Comparison of ENCODE assay signal across 34 mouse cellular contexts in the genomic region with DNA sequence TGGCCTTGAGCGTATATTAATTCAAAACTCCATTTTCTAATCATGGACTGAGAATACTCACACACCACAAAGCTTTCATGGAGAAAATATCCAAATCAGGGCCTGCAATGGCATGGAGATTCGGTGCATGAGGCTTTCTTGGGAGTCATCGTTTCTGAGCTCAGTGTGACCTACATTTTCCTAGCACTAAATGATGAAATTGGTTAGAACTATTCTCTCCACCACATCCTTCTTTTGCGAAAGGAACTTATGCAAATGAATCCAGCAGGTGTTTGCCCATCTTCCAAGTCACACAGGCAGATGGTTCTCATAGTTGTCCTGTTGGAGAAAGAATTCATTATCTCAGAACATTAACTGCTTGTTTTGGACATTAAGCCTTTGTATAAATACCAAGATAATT. TPM values are rescaled to one million over a fixed set of nuclear protein-coding genes. Genes with fewer than 3 reads are reported as not detected.
"Had no signal": no experiment of that assay in that cellular context is flagged by ENCODE, and none has a peak within 500 bp of the region (broad histone marks: within the 10 kb centered on the region; RNA-seq: fewer than 3 reads in every experiment).

No protein-coding gene starts in this region.

- H3K27me3 ChIP-seq: heart, embryonic 12.5 days; hindbrain, embryonic 13.5 days; hindbrain, embryonic 15.5 days; kidney, embryonic 15.5 days; limb, embryonic 13.5 days; limb, embryonic 15.5 days; liver, embryonic 12.5 days had no signal

- H3K9ac ChIP-seq: heart, embryonic 12.5 days; hindbrain, embryonic 13.5 days; hindbrain, embryonic 15.5 days; kidney, embryonic 15.5 days; limb, embryonic 13.5 days; limb, embryonic 15.5 days; liver, embryonic 12.5 days had no signal

- DNase-seq: gastrocnemius, adult 2 months; gastrocnemius, postnatal 10 days; gastrocnemius, postnatal 25 days; heart, adult 18-20 months; heart, postnatal 10 days; heart, postnatal 4 days; kidney, adult 11 months; kidney, adult 2 months; kidney, adult 9 months; kidney, postnatal 14 days; kidney, postnatal 36 days; layer of hippocampus, adult 9-11 months; layer of hippocampus, postnatal 36 days; left cerebral cortex, postnatal 4 days had no signal

- H3K4me1 ChIP-seq: hindbrain, embryonic 13.5 days; hindbrain, embryonic 15.5 days; kidney, embryonic 15.5 days; limb, embryonic 13.5 days; limb, embryonic 15.5 days had no signal

- H3K27ac ChIP-seq: gastrocnemius, adult 2 months; heart, embryonic 10.5 days; hindbrain, embryonic 13.5 days; hindbrain, embryonic 15.5 days; hindbrain, postnatal 0 days; kidney, embryonic 15.5 days; kidney, postnatal 0 days; limb, embryonic 13.5 days; limb, embryonic 15.5 days; liver, embryonic 12.5 days had no signal

- H3K9me3 ChIP-seq: heart, embryonic 10.5 days; heart, embryonic 12.5 days; hindbrain, embryonic 13.5 days; hindbrain, embryonic 15.5 days; kidney, embryonic 15.5 days; limb, embryonic 13.5 days; limb, embryonic 15.5 days; liver, embryonic 12.5 days had no signal

- H3K36me3 ChIP-seq: heart, embryonic 10.5 days; heart, embryonic 12.5 days; hindbrain, embryonic 13.5 days; hindbrain, embryonic 15.5 days; kidney, embryonic 15.5 days; limb, embryonic 13.5 days; limb, embryonic 15.5 days had no signal

- H3K4me3 ChIP-seq: gastrocnemius, adult 2 months; heart, embryonic 10.5 days; heart, embryonic 12.5 days; hindbrain, embryonic 13.5 days; hindbrain, embryonic 15.5 days; kidney, embryonic 15.5 days; limb, embryonic 13.5 days; limb, embryonic 15.5 days; liver, embryonic 12.5 days had no signal

- ATAC-seq: hindbrain, postnatal 0 days; intestine, embryonic 16.5 days; liver, embryonic 12.5 days had no signal

- H3K4me2 ChIP-seq: heart, embryonic 12.5 days; hindbrain, embryonic 13.5 days; hindbrain, embryonic 15.5 days; kidney, embryonic 15.5 days; limb, embryonic 13.5 days; limb, embryonic 15.5 days; liver, embryonic 12.5 days had no signal

RNA-seq across cellular contexts. Expression of a gene that starts 13.3 kb away (rescaled TPM):
- total RNA-seq: gastrocnemius, adult 2 months; gastrocnemius, postnatal 25 days; granulocyte monocyte progenitor cell, adult 5-6 weeks; heart, adult 18-20 months; heart, adult 8-10 months; heart, postnatal 10 days; heart, postnatal 25 days; heart, postnatal 4 days; hindbrain, postnatal 0 days; layer of hippocampus, postnatal 14 days; left cerebral cortex, postnatal 10 days; left cerebral cortex, postnatal 4 days had no signal
- polyA plus RNA-seq: heart, embryonic 14.5 days; hindbrain, embryonic 13.5 days; hindbrain, embryonic 15.5 days; hindbrain, postnatal 0 days; intestine, embryonic 14.5 days; large intestine, adult 2 months; limb, embryonic 11.5 days; limb, embryonic 15.5 days had no signal
